Mouse (Mus musculus): ENCODE results near the gene Slc6a2.

DNA sequence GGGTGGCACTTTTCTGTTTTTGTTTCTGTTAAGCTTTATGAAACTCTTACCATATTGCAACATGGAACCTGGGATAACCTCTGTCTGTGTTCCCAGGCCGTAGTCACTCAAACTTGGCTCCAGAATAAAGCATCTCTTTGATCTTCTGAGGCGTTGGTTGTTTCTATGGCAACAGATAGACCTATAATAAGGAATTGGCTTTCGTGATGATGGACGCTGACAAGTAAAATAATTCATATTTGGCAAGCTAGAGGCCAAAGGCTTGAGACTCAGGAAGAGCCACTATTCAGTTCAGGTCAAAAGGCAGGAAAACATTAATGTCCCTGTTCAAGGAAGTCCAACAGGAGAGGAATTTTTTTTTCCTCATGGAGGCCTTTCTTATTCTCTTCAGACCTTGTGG is 30.9 kb upstream of the Slc6a2 start:
- TF ChIP-seq POLR2A (IDR thresholded peaks at IDR 0.05; ENCODE audit: control insufficient read depth in 1 of 2, insufficient read depth in 1 of 2, low read depth in 1 of 2, low read length in 2 of 2, poor library complexity in 1 of 2) (no peak), MAFK (IDR thresholded peaks at IDR 0.05; ENCODE audit: borderline replicate concordance, low read depth, low read length) (no peak), EP300 (IDR thresholded peaks at IDR 0.05; ENCODE audit: low read depth in 1 of 2, low read length in 2 of 2) (no peak), RAD21 (IDR thresholded peaks at IDR 0.05; ENCODE audit: low read depth, low read length) (no peak), CTCF (IDR thresholded peaks at IDR 0.05 in 2 of 3, conservative IDR thresholded peaks at IDR 0.05 in 1 of 3; ENCODE audit: control insufficient read depth in 1 of 3, insufficient read depth in 1 of 3, low read depth in 2 of 3, low read length in 3 of 3, poor library complexity in 1 of 3, severe bottlenecking in 1 of 3) (no peak), TBP (IDR thresholded peaks at IDR 0.05; ENCODE audit: low read depth, low read length) (no peak), JUND (IDR thresholded peaks at IDR 0.05; ENCODE audit: low read depth, low read length) (no peak), MAX (IDR thresholded peaks at IDR 0.05; ENCODE audit: low read length) (no peak), POLR2AphosphoS5 (IDR thresholded peaks at IDR 0.05; ENCODE audit: borderline replicate concordance, low read depth, low read length) (no peak), HCFC1 (IDR thresholded peaks at IDR 0.05; ENCODE audit: low read depth, low read length) (no peak)

Measured in MEL (cell line).